32 mouse cellular contexts compared by ENCODE assay signal in the genomic region with DNA sequence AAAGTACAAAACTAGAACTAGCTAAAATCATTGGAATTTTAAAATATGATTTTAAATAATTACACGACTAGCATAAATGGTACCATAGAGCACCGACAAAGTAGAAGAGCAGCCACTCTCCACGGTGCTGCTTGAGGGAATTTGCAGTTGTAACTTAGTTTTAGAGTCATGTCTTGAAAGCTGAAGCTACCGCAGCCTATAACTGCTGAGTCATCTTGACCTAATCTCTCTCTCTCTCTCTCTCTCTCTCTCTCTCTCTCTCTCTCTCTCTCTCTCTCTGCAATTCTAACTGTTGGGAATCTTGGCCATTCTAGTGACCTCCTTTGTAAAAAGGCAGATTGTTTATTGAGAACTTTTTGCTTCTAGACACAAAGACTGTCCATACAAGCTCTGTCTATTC.
"Had no signal": no experiment of that assay in that cellular context is flagged by ENCODE, and none has a peak within 500 bp of the region (broad histone marks: within the 10 kb centered on the region; RNA-seq: fewer than 3 reads in every experiment).

No protein-coding gene starts in this region.

- H3K4me1 ChIP-seq: limb, embryonic 10.5 days; limb, embryonic 12.5 days; limb, embryonic 13.5 days; limb, embryonic 15.5 days; liver, embryonic 12.5 days; liver, embryonic 13.5 days; liver, embryonic 15.5 days; lung, embryonic 15.5 days; megakaryocyte, embryonic 14.5 days; midbrain, embryonic 10.5 days; midbrain, embryonic 12.5 days; midbrain, embryonic 13.5 days; midbrain, embryonic 15.5 days; neural tube, embryonic 12.5 days had no signal

- H3K27ac ChIP-seq: limb, embryonic 10.5 days; limb, embryonic 12.5 days; limb, embryonic 13.5 days; limb, embryonic 15.5 days; liver, embryonic 12.5 days; liver, embryonic 13.5 days; liver, embryonic 14.5 days; liver, embryonic 15.5 days; lung, embryonic 15.5 days; macrophage; midbrain, embryonic 10.5 days; midbrain, embryonic 12.5 days; midbrain, embryonic 13.5 days; midbrain, embryonic 15.5 days; neural tube, embryonic 12.5 days had no signal

- DNase-seq: left cerebral cortex, postnatal 4 days; liver; liver, embryonic 13.5 days; liver, postnatal 0 days; lung, adult 18-20 months; lung, adult 2 months; lung, embryonic 14.5 days; lung, postnatal 10 days; lung, postnatal 14 days; lung, postnatal 36 days; lung, postnatal 4 days; midbrain, embryonic 14.5 days had no signal

- H3K9me3 ChIP-seq: limb, embryonic 10.5 days; limb, embryonic 12.5 days; limb, embryonic 13.5 days; limb, embryonic 15.5 days; liver, embryonic 12.5 days; liver, embryonic 13.5 days; liver, embryonic 15.5 days; lung, embryonic 15.5 days; megakaryocyte, embryonic 14.5 days; midbrain, embryonic 10.5 days; midbrain, embryonic 12.5 days; midbrain, embryonic 13.5 days; midbrain, embryonic 15.5 days; neural tube, embryonic 12.5 days had no signal

- H3K4me2 ChIP-seq: limb, embryonic 12.5 days; limb, embryonic 13.5 days; limb, embryonic 15.5 days; liver, embryonic 11.5 days; liver, embryonic 12.5 days; liver, embryonic 13.5 days; liver, embryonic 15.5 days; lung, embryonic 14.5 days; lung, embryonic 15.5 days; midbrain, embryonic 11.5 days; midbrain, embryonic 12.5 days; midbrain, embryonic 13.5 days; midbrain, embryonic 15.5 days; neural tube, embryonic 12.5 days had no signal

- ATAC-seq: liver, embryonic 12.5 days; liver, postnatal 0 days; lung, postnatal 0 days; midbrain, embryonic 13.5 days; midbrain, embryonic 15.5 days; midbrain, embryonic 16.5 days had no signal

- H3K4me3 ChIP-seq: limb, embryonic 10.5 days; limb, embryonic 12.5 days; limb, embryonic 13.5 days; limb, embryonic 15.5 days; liver, embryonic 12.5 days; liver, embryonic 13.5 days; liver, embryonic 15.5 days; lung, embryonic 15.5 days; megakaryocyte, embryonic 14.5 days; midbrain, embryonic 10.5 days; midbrain, embryonic 12.5 days; midbrain, embryonic 13.5 days; midbrain, embryonic 15.5 days; myocyte; neural tube, embryonic 12.5 days had no signal

- H3K27me3 ChIP-seq: limb, embryonic 12.5 days; limb, embryonic 13.5 days; limb, embryonic 15.5 days; liver, embryonic 12.5 days; liver, embryonic 13.5 days; liver, embryonic 15.5 days; lung, embryonic 15.5 days; midbrain, embryonic 12.5 days; midbrain, embryonic 13.5 days; midbrain, embryonic 15.5 days; neural tube, embryonic 12.5 days had no signal

- H3K36me3 ChIP-seq: limb, embryonic 10.5 days; limb, embryonic 12.5 days; limb, embryonic 13.5 days; limb, embryonic 15.5 days; liver, embryonic 12.5 days; liver, embryonic 13.5 days; liver, embryonic 15.5 days; lung, embryonic 15.5 days; midbrain, embryonic 10.5 days; midbrain, embryonic 12.5 days; midbrain, embryonic 13.5 days; midbrain, embryonic 15.5 days; neural tube, embryonic 12.5 days had no signal

- H3K9ac ChIP-seq: limb, embryonic 12.5 days; limb, embryonic 13.5 days; limb, embryonic 15.5 days; liver, embryonic 12.5 days; liver, embryonic 13.5 days; liver, embryonic 14.5 days; liver, embryonic 15.5 days; liver, postnatal 0 days; lung, embryonic 14.5 days; lung, embryonic 15.5 days; midbrain, embryonic 12.5 days; midbrain, embryonic 13.5 days; midbrain, embryonic 15.5 days; neural tube, embryonic 12.5 days had no signal
